Mouse (Mus musculus) erythroblast, embryonic 14.5 days (primary cell): ENCODE results near the gene Atrnl1.

Source experiments
- GATA1 ChIP-seq: IDR thresholded peaks from 2 replicates; pipeline ENCODE4 v1.6.1; 2012; ENCODE audit warnings: low read length, inconsistent platforms, mixed read lengths
- TAL1 ChIP-seq: IDR thresholded peaks from 3 replicates; pipeline ENCODE4 v1.6.1; 2012; ENCODE audit warnings: low read length, inconsistent platforms, mixed read lengths

- TF ChIP-seq TAL1: no peak
- TF ChIP-seq GATA1: no peak
Measured at GRCm38 (mm10) chr19:58018698-58019097, 407.9 kb downstream of the Atrnl1 start.
